Mouse (Mus musculus): ENCODE measurements at regions not wholly inside any gene's neighbourhood (a gene's known extent, or its start where the extent isn't known, plus 50 kb on each side); places are given as distances from the start of the nearest gene placed in this dataset.
A peak's percentile ranks its signal among the peaks of the same experiment; 100 is the strongest.

GRCm38 (mm10) chr16:20808263-20808662 lies 74.0 kb upstream of the Thpo start:
- TF ChIP-seq CTCF (IDR thresholded peaks at IDR 0.05): peak; percentile 25; the same call in 1 of the 2 replicates
- TF ChIP-seq EP300 (IDR thresholded peaks at IDR 0.05): no peak

Data from lung, postnatal 0 days (tissue).